Mouse (Mus musculus) brain, adult 2 months (tissue): ENCODE data around the gene Tln1.
"Not testable (repeated sequence)": the region's sequence is repeated elsewhere in the genome, so short reads cannot be mapped to it uniquely, and the experiment has no call there.

Experiments used
- DNase-seq: peaks from one replicate; pipeline ENCODE4 v3.0.0; 2011; ENCODE audit warnings: low read depth, low spot score

Gene Tln1

DNA sequence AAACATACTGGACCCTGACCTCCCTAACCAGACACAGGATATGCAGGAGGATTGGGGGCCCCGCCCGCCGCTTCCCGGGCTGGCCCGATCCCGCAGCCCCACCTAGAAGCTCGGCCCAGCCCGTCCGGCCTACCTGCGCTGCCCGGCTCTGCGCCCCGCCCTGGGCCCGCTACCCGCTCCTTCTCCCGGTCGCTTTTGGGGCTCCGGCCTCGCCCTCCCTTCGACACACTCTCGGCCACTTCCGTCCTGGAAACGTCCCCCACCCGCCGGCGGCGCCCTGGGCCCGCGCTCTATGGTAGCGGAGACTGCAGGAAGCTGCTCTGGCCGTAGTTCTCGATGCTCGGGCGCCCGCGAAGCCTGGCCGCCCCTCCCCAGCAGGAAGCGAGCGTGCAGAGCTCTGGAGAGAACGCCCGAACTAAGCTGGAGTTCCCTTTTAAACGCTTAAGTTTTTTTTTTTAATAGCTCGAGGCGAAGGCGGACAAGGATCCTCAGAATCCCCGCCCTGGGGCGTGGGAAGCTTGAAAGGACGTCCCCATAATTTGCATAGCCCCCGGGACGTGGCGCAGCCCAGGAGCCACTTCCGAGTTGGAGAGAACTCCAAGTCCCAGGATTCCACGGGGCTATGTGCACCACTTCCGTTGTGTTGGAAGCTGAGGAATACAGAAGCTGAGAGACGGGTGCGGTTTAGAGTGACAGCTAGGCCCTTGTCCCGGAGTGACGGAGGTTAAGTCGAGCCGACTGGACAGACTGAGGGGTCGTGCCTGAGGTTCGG lies at the start of gene Tln1, which contains the start of gene Creb3:
TSS of gene Tln1 (minus strand) at position 695 of the 772 bp plus-strand sequence.
TSS of gene Creb3 (plus strand) at position 336 of the 772 bp plus-strand sequence.
- DNase-seq, result peak; percentile 99

DNA sequence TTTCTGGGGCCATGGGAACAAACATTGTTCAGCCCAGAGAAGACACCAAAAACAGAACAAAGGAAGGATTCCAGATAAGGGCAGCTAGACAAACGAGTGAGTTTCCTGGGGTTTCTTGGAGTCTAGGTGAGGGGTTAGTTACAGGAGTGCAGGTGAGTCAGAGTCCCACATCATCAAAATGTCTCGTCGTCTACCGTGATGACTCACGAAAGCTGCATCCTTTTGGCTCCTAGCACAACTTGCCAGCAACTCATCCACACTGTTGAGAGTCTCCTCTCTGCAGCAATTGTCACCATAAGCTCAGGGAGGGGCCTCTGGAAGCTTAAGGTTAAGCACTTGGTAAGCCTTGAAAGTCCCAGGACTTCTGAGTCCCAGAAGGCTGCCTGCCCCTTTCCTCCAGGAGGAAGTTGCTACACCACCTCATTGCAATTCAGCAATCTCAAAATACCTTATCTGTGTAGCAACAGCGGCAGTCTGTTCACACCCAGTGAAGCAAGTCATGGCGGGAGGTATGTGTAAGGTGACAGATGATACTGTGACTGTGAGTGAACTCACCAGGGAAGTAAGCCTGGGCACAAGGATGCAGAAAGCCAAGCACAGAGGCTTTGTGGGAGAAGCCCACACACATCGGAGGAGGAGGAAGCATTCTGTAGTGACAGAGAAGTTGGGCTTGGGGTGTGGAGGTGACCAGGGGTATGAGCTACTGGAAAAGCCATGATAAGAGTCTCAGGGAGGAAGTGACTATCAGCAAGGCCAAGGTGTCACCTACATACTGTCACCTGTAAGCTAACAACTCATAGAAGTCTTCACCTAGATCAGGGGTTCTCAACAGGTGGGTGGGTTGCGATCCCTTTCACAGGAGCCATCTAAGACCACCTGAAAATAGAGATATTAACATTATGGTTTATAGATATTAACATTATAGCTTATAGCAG lies 42.5 kb upstream of the Tln1 start:
- DNase-seq, result peak; percentile 28

DNA sequence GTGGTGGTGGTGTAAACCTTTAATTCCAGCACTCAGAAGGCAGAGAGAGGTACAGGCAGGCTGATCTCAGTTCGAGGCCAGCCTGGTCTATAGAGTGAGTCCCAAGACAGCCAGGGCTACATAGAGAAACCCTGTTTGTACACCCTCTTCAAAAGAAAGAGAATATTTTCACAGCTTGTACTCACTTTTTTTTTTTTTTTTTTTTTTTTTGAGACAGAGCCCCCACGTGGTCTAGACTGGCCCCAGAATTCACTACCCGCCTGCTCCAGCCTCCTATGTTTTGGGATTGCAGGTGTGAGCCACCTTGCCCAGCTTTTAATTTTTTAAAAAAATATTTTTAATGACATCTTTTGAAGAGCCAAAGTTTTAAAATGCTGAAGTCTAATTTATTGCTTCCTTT lies 41.6 kb upstream of the Tln1 start:
- no peak for DNase-seq

DNA sequence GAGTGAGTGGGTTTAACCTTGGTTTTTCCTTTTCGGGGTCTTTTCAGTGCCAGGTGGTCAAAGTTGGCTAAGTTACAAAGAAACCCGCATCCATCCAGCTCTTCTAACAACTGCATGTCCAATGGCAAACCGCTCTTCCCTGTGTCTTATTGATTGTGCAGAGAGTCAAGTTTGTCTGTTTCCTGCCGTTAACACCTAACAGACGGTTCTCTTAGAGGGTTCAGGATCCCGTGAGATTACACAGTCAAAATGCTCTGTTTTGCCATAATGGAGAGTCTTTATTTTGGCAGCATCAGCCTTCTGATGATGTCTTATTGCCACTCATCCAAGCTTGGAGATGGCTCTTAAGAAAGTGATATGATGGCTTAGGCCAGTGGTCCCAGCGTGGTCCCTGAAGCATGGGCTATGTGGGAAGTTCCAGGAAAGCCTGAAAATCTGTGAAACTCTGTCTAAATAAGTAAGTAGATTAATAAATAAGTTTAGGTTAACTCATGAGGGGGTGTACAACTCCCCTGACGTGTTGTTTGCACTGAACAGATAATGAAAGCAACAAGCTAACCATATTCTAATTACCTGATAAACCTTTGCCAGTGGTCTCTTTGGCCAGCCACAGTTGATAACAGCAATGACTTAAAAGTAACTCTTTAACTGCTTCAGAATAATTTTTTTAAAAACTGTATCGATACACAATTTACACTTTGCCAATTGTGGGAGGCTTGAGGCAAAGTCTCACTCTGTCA lies 37.9 kb upstream of the Tln1 start:
- no peak for DNase-seq

DNA sequence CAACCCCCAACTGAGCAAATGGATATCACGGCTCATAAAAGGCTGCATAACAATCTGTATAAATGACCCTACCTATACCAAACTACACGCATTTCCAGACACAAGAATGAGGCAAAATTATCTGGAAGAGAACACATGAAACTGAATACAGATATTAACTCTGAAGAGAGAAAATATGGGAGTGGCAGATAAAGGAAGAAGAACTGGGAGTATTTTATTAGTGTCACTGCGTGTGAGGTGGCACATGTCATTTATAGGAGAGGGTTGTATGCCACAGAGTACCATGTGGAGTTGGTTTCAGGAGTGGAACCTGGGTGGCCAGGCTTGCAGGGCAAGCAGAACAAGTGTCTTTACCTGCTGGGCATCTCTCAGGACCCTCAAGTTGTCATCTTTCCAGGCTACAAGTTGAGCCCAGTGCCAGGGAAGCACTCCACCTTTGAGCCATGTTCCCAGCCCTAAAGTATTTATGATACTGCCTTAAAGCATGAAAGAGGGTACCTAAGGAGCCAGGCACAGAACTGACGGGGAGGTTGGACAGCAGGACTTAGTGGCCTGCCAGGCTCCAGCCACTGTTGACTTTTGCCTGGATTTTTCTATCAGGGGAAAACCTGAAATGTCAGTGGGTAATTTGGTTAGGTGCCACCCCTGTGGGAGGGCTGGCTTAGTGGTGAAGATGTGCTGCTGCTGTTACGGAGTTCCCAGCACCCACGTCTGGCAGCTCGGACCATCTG lies 36.3 kb upstream of the Tln1 start:
- DNase-seq, result no peak

DNA sequence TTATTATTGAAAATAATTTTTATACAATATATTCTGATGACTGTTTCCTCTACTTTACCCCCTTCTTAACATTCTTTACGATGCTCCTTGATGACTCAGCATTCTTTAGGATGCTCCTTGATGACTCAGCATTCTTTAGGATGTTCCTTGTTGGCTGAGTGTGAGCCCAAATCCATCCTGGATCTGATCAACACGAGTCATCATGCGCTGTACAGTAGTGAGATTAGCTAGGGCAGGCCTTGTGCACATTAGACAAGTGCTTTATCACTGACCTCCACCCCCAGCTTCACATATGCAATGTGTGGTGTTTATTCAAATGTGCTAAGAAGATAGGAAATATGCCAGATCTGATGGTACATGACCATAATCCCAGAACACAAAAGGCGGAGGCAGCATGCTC lies 35.7 kb upstream of the Tln1 start:
- DNase-seq, result no peak

DNA sequence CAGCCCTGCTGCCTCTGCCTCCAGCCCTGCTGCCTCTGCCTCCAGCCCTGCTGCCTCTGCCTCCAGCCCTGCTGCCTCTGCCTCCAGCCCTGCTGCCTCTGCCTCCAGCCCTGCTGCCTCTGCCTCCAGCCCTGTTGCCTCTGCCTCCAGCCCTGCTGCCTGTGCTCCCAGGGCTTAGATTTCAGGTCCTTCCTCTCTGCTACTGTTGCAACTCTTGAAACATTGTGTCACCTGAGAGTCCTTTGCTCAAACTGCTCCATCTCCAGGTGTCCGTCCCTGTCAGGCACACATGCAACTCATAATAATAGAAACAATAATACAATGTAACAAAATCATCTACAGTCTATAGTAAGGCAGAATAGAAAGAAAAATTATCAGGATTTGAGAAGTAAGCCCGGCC lies 34.1 kb upstream of the Tln1 start:
- DNase-seq, result not testable (repeated sequence)

DNA sequence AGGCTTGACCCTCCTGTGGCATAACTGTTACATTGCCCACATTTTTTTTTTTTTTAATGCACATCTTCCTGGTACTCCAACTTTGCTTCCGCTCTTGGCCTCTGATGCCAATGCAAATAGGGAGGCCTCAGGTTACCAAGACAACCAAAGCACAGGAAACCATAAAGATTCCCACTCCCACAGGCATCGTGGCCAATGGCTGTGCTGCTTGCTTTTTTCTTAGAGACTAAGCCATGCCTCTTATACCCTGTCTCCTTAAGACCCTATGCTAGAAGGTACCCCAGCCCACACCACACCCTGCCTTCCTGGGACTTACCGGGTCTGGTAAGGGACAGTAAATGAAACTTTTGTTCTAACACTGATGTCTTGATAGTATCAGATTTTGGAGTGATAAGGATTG lies 31.0 kb upstream of the Tln1 start:
- DNase-seq, result no peak

DNA sequence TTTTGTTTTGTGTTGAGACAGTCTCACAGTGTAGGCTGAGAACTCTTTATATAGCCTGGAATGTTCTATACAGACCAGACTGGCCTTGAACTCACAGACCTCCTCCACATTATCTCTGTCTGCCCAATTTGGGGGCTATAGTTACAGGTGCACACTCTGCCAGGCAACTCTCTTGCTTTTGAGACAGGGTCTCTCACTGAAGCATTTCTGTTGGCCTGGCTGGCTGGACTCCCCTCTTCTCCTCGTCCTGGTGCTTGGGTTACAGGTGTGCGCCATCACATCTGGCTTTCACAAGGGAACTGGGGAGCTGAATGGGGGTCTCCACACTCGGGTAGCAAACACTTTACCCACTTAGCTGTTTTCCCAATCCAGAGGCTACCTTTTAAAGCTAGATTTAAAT lies 29.5 kb upstream of the Tln1 start:
- no peak for DNase-seq

DNA sequence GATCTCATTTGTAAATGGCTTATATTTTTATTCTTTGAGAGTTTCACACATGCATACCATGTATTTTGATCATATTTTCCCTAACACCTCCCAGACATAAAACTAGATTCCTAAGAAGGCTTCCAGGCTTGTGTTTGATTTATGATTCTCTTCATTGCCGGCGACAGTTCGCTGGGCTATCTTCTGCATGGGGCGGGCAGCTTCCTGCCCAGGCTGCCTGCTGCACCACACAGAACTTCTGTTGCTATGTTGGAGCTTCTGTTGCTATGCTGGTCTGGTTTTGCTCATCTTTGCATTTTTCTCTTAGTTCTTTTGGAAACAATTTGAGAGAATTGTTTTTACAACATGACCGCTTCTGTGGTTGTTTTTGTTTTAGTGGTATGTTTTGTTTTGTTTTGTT lies 29.1 kb upstream of the Tln1 start:
- DNase-seq, result peak; percentile 41

DNA sequence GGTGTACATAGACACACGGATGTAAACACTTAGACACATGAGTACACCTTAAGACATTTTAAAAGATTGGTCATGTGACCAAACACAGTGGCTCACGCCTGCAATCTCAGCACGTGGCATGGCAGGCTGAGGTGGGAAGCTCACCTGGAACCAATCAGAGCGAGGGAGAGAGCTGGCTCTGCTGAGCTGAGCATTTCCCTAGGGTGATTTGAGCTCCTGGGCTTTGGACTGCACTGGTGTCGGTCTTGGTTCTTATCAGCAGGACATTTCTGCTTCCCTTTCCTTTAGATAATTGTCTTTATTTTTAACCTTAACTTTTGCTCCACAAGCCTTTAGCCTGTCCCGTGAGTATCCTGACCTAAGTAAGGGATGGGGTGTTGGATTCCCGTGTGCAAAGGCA lies 25.2 kb upstream of the Tln1 start:
- DNase-seq, result no peak

DNA sequence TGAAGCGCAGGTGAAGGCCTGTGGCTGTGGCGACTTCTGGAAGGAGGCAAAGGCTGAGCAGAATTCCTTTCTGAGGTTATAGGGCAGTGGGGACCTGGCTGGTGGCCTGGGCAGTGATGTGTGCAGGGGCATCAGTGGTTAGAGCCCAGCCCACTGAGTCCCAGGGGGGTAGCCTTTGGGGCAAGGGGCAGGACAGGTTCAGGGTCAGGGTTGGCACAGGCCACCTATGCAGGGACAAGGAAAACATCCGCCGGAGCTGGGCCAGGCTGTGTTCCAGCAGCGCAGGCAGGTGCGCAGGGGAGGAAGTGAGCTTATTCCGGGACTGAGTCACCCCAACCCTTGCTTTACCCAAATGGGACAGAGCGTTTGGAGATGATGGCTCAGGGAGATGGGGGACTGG lies 23.9 kb upstream of the Tln1 start:
- DNase-seq, result no peak

DNA sequence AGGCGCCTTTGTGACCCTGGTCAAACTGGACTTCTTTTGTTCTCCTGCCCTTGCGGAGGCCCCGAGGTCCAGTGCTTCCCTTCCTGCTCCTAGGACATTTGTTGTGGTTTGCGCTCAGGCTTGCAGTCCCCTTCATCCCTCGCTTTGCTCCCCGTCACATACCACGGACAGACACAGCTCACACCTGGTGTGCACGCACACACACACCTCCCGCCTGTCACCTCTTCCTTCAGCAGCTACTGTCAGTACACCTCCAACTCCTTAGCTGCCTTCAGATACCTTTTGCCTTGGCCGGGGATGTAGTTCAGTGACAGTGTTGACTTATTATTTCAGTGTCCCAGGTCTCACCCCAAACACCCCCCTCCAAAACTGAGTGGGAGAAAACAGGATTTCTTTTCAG lies 23.2 kb upstream of the Tln1 start:
- DNase-seq, result no peak

DNA sequence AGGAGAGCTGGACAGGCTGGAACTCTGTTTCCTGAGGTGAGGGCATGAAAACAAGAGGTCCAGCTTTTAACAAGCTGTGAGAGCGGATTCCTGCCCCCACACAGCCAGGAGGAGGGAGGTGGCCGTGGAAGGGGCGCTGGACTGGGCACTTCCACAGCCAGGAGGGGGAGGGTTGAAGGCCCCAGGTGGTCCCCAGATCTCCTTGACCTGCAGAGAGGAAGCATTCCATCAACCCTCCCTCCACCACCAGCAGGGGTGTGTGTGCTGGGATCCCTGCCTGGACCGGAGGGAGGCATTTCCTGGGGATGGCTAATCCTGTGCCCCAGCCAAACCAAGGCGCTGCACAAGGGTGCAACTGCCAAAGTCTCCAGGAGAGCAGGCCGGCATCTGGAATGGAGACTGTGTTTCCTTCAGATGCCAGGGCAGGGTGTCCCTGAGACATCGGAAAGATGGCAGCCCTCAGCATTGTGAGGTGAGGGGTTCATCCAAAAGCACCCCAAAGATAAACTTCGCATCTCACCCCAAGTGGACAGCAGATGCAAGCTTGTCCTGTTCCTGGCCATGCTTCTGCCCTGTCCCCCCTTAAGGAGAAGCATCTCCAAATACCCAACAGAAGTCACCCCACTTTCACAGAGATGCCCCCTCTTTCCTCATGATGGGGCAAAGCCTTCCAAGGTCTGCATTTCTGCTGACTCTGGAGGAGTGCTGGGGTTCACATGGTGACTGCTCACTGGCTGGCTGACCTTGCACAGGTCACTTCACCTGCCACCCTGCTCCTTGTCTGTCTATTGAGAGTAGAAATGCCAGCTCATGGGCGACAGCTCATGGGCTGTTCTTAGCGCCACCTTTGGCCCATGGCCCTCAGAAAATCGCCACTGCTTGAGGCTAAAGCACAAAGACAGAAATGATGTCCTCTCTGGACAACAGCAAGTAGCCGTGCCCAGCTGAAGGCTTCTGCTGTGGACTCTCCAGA lies 22.2 kb upstream of the Tln1 start, which contains the start of gene Msmp:
TSS of gene Msmp (minus strand) at position 51 of the 973 bp plus-strand sequence.
- DNase-seq, result no peak

DNA sequence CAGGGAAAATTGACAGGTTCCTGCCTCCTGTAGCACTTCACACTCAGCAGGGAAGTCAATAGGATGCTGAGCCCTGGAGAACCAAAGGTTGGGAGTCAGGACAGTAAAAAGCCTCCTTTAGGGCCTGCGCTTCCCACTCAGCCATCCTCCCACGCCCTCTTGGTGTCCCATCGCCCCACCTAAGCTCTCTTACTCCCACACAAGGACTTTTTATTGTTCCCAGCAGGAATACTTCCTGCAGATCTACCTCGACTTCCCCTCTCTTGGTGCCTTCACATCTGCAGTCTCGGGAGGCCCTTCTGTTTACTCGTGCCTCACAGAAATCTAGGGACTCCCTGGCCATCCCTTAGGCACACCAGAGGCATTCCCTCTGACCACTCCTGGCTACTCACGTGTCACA lies 20.9 kb upstream of the Tln1 start:
- DNase-seq, result no peak

DNA sequence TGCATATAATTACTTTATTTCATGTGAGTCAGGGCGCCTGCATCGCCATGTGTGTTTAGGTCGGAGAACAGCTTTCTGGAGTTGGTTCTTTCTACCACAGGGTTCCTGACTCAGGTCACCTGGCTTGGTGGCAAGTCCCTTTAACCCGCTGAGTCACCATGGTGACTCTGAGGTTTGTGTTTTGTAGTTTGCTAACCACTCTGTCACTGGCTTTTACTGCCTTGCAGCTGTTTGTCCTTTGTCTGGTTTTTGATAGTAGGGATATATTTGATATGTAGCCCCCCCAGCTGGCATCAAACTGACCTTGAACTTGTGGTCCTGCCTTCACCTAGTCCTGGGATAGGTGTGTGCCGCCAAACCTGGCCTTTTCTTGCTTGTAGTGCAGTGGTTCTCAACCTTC lies 19.8 kb upstream of the Tln1 start:
- DNase-seq, result no peak

DNA sequence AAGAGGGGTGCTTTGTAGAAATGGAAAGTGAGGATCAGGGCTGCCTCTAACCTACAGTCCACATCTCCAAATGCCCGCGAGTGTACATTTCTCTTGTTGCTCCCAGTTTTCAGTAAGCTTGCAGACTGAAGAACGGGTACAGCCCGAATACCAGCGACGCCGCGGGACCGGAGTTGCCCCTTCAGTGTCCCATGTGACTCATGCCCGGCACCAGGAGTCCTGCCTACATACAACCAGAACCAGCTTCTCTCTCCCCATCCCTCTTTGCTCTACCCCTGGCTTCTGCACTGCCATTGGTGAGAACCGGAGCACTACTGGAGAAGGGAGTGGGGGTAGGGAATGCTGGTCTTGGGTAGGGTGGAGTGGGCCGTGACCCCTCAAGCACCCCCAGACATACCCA lies 18.9 kb upstream of the Tln1 start:
- DNase-seq, result no peak

DNA sequence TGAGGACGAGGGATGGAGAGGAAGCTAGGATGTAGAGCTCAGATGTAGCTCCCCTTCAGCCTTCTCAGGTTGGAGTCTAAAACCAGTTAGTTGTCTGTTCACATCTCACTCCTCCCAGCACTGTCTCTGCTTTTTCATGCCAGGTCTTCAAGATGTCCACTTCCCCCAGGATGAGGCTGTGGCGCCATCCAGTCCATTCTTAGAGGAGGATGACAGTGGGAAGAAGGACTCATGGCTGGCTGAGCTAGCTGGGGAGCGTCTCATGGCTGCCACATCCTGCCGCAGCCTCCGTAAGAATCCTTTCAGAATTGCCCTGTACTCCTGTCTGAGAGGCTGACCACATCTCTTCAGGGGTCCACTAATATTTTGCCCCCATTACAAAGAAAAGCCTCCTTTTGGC lies 18.2 kb upstream of the Tln1 start:
- DNase-seq, result no peak

DNA sequence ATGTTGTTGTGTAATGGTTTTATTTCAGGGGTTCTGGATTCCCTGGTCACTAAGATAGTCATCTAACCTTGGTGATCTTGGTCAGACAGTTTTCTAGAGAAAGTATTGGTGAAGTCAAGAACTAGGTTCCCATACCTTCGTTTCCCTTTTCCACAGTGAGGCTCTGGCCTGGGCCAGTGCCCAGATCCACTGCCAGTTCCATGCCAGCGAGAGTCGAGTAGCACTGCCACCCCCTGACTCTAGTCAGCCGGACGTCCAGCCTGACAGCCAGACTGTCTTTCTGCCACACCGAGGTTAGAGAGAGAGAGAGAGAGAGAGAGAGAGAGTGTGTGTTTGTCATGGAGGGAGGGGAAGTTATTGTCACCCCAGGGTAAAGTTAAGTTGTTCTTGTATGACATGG lies 17.2 kb upstream of the Tln1 start:
- no peak for DNase-seq

DNA sequence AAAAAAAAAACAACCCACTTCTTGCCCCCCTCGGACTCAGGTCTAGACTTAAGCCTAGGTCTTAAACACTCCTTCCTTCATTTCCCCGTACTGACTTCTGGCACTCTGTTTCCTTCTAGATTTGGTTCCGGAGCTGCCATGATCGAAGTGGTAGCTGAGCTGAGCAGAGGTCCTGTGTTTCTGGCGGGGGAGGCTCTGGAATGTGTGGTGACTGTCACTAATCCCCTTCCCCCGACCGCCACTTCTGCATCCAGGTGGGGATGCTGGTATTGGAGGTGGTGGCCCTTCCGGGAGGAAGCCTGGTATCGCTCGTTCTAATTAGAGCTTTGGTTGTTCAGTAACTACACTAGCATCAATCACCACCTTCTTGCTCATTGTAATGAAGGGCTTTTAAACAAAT lies 16.8 kb upstream of the Tln1 start:
- no peak for DNase-seq
